Mouse (Mus musculus) midbrain, postnatal 0 days (tissue): ENCODE data around the gene Cpox. TPM values are rescaled to one million over a fixed set of nuclear protein-coding genes. Genes with fewer than 3 reads are reported as not detected.

Source experiments
- ATAC-seq: fragments of 200-750 bp; cut with Nextera tagmentation; 2 replicates; pipeline ENCODE4 v1.8.0; 2017; ENCODE audit warnings: moderate number of reproducible peaks, mild to moderate bottlenecking, moderate TSS enrichment, moderate library complexity; ENCODE audit not compliant: low FRiP score
- DNase-seq: peaks from one replicate; pipeline ENCODE4 v3.0.0-alpha.2; 2015; ENCODE audit warnings: low spot score
- H3K27ac ChIP-seq: fragments of 300-500 bp; sonication (generic); 2 replicates; pipeline ENCODE4 v1.5.1; 2014; ENCODE audit warnings: low read depth, mild to moderate bottlenecking, low read length, mixed read lengths
- H3K27me3 ChIP-seq: fragments of 300-500 bp; sonication (generic); 2 replicates; pipeline ENCODE4 v1.6.1; 2014; ENCODE audit warnings: low read length, control low read depth, mixed read lengths; ENCODE audit not compliant: insufficient read depth
- H3K36me3 ChIP-seq: fragments of 300-500 bp; sonication (generic); 2 replicates; pipeline ENCODE4 v1.6.1; 2014; ENCODE audit warnings: low read length, control low read depth, mixed read lengths; ENCODE audit not compliant: insufficient read depth
- H3K4me1 ChIP-seq: fragments of 300-500 bp; sonication (generic); 2 replicates; pipeline ENCODE4 v1.6.1; 2014; ENCODE audit warnings: mild to moderate bottlenecking, control low read depth, antibody characterized with exemption, low read length, mixed read lengths; ENCODE audit not compliant: insufficient read depth
- H3K4me2 ChIP-seq: fragments of 300-500 bp; sonication (generic); 2 replicates; pipeline ENCODE4 v1.6.1; 2014; ENCODE audit warnings: low read depth, mild to moderate bottlenecking, low read length, mixed read lengths; ENCODE audit not compliant: poor library complexity, severe bottlenecking
- H3K4me3 ChIP-seq: fragments of 300-500 bp; sonication (generic); 2 replicates; pipeline ENCODE4 v1.5.1; 2014; ENCODE audit warnings: low read depth, mild to moderate bottlenecking, low read length, moderate library complexity
- H3K9ac ChIP-seq: fragments of 300-500 bp; sonication (generic); replicated peaks from 2 replicates; pipeline ENCODE4 v1.6.1; 2014; ENCODE audit warnings: mild to moderate bottlenecking, low read length, moderate library complexity, mixed read lengths; ENCODE audit not compliant: poor library complexity, severe bottlenecking
- H3K9me3 ChIP-seq: fragments of 300-500 bp; sonication (generic); 2 replicates; pipeline ENCODE4 v1.6.1; 2016; ENCODE audit warnings: low read length, control low read depth
- CTCF ChIP-seq: IDR thresholded peaks from 2 replicates; pipeline ENCODE4 v1.5.1; 2016; ENCODE audit warnings: antibody characterized with exemption, mild to moderate bottlenecking
- WGBS: fragments of 180-500 bp; shearing (Covaris S2); extraction: QIAGEN DNeasy Blood & Tissue Kit; methylation state at CpG from one replicate; pipeline ENCODE4 v1.1.7; 2014; 5-methylcytosine and 5-hydroxymethylcytosine counted together
- polyA plus RNA-seq: library from polyadenylated mRNA; unstranded; fragments of >200 nt; fragmentation: Nextera tagmentation; extraction: Ambion mirVana; gene quantifications from 2 replicates; pipeline ENCODE4 v1.2.1, GENCODE M21; 2015
- total RNA-seq: library from RNA; depleted of rRNA; stranded (reverse); fragments of >200 nt; gene quantifications from 2 replicates; pipeline ENCODE4 v1.2.3, GENCODE M21; 2014

Cpox gene
- total and polyA plus RNA-seq, 2 experiments from 2014 or later = 12.4 to 14.9 TPM

- peak overlapping the region; percentile 89 for H3K9ac ChIP-seq
- H3K36me3 ChIP-seq = peaks cover 20% of the 10 kb centered on the region
- 0% methylated on average over 24 of the region's 25 CpGs for WGBS
- peak overlapping the region; percentile 91 for H3K4me3 ChIP-seq
- H3K4me2 ChIP-seq = peak overlapping the region; percentile 77
- peak; percentile 63 for TF ChIP-seq CTCF
- DNase-seq = peak; percentile 64
- no peaks in the 10 kb centered on the region for H3K4me1 ChIP-seq
- H3K27ac ChIP-seq = peak overlapping the region; percentile 78
- peak; percentile 86 for ATAC-seq
- H3K9me3 ChIP-seq = no peaks in the 10 kb centered on the region
- H3K27me3 ChIP-seq = no peaks in the 10 kb centered on the region
Measured at GRCm38 (mm10) chr16:58670643-58671042, 551 bp downstream of the Cpox start.

DNA sequence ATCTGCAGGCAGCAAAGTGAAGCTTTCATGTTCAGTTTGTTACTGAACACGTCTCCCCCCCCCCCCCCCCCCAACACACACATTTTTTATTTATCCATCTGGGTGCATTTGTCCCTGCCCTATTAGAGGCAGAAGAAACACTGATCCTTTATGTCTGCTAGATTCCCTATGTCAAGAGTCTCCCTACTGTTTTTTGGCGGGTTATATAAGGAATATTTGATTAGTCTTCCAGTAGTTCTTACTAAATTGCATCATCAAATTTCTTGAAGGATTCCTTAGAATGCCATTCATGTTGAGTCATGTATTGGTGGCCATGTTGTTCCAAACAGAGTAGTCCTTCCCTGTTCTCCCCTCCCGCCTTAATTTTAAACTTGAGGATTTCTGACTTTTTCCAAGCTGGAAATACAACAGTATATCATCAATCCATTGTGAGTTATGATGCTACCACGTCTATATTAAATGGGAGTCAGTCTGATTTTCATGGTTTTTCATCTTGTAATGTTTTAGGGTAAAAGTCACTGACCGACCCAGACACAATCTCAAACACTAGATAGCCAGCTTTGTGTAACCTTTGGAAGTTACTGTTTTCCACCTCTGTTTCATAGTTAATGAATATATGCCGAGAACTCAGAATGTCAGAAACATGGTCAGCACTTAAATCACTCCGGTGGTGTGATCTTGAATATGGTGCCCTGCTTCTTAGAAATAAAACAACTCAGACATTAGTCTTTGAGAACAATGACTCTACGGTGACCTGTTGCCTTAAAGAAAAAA, 1.3 kb downstream of the Cpox start:
- Histone ChIP-seq H3K9ac (0 out of 2 replicates have a peak overlapping the region, but pooled peaks have one; percentile 8), H3K9me3 (no peaks in the 10 kb centered on the region), H3K4me3 (peak overlapping the region; percentile 91), H3K27me3 (no peaks in the 10 kb centered on the region), H3K4me1 (no peaks in the 10 kb centered on the region), H3K4me2 (peak overlapping the region; percentile 77), H3K27ac (no peak overlapping the region), H3K36me3 (peaks cover 25% of the 10 kb centered on the region)
- 67% methylated on average over 8 of the region's 8 CpGs for WGBS
- no peak for TF ChIP-seq CTCF
- DNase-seq (no peak), ATAC-seq (no peak)

GRCm38 (mm10) chr16:58672396-58672795, 2.3 kb downstream of the Cpox start:
- ATAC-seq (no peak), DNase-seq (no peak)
- Histone ChIP-seq H3K9ac (no peak overlapping the region), H3K4me3 (no peak overlapping the region), H3K4me2 (no peak overlapping the region), H3K4me1 (no peaks in the 10 kb centered on the region), H3K27me3 (no peaks in the 10 kb centered on the region), H3K9me3 (no peaks in the 10 kb centered on the region), H3K36me3 (peaks cover 26% of the 10 kb centered on the region), H3K27ac (no peak overlapping the region)
- TF ChIP-seq CTCF = no peak
- WGBS = 97% methylated on average over 13 of the region's 13 CpGs

- Histone ChIP-seq H3K27ac (no peak overlapping the region), H3K9ac (no peak overlapping the region), H3K9me3 (no peaks in the 10 kb centered on the region), H3K36me3 (peaks cover 34% of the 10 kb centered on the region), H3K4me1 (no peaks in the 10 kb centered on the region), H3K4me2 (no peak overlapping the region), H3K4me3 (no peak overlapping the region), H3K27me3 (no peaks in the 10 kb centered on the region)
- WGBS = 96% methylated on average over 15 of the region's 15 CpGs
- TF ChIP-seq CTCF = no peak
- ATAC-seq = no peak
- no peak for DNase-seq
Measured at GRCm38 (mm10) chr16:58673811-58674410, 3.8 kb downstream of the Cpox start.

DNA sequence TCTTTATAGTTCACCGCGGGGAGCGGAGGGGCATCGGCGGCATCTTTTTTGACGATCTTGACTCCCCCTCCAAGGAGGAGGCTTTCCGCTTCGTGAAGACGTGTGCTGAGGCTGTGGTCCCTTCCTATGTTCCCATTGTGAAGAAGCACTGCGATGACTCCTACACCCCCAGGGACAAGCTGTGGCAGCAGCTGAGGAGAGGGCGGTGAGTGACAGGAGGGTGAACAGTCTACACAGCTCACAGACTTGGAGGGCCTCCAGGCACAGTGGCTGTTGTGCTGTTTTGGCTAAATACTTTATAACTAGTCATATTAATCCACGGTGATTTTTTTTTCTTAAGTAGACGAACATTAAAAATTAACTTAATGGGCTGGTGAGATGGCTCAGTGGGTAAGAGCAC, 5.2 kb downstream of the Cpox start:
- H3K4me1 ChIP-seq = no peaks in the 10 kb centered on the region
- DNase-seq (no peak), ATAC-seq (no peak)
- no peaks in the 10 kb centered on the region for H3K27me3 ChIP-seq
- TF ChIP-seq CTCF = no peak
- 96% methylated on average over 13 of the region's 13 CpGs for WGBS
- no peaks in the 10 kb centered on the region for H3K9me3 ChIP-seq
- no peak overlapping the region for H3K4me2 ChIP-seq
- no peak overlapping the region for H3K9ac ChIP-seq
- no peak overlapping the region for H3K4me3 ChIP-seq
- no peak overlapping the region for H3K27ac ChIP-seq
- H3K36me3 ChIP-seq = peaks cover 34% of the 10 kb centered on the region

DNA sequence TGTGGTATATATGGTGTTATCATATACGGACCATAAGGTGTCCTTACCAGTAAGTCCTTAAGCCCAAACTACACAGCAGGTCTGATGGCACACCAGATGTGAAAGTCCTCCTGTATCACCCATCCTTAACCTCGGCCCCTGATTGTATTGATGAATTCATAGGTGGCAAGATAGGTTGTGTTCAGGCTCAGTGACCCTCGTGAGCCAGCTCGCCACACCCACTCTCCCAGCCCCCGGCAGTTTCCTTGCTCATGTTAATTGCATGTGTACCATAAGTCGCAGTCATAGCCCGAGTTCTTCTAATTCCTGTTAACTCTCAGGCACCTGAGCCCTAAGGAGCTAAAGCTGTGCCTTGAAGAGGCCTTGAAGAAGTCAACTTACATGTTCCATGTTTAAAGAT, 6.1 kb downstream of the Cpox start:
- no peak for TF ChIP-seq CTCF
- H3K4me3 ChIP-seq = no peak overlapping the region
- ATAC-seq (no peak), DNase-seq (no peak)
- H3K9ac ChIP-seq = no peak overlapping the region
- no peak overlapping the region for H3K4me2 ChIP-seq
- no peaks in the 10 kb centered on the region for H3K4me1 ChIP-seq
- WGBS = 91% methylated on average over 7 of the region's 7 CpGs
- peaks cover 34% of the 10 kb centered on the region for H3K36me3 ChIP-seq
- H3K27ac ChIP-seq = no peak overlapping the region
- H3K27me3 ChIP-seq = no peaks in the 10 kb centered on the region
- no peaks in the 10 kb centered on the region for H3K9me3 ChIP-seq
